Mouse (Mus musculus) gastrocnemius, postnatal 36 days (tissue): ENCODE measurements around the gene Rhbdd1. TPM values are rescaled to one million over a fixed set of nuclear protein-coding genes. Genes with fewer than 3 reads are reported as not detected.

ENCODE experiments used
- DNase-seq, 2 experiments: peaks; one replicate each; pipeline ENCODE4 v3.0.0; 2022
- intact Hi-C: fragments of 180-260 bp; cut with DNase I; formaldehyde crosslinking; loops from one replicate; pipeline ENCODE4 v1.15.1; 2025
- total RNA-seq, 2 experiments: library from RNA; stranded (reverse); gene quantifications; 2 replicates each; pipeline ENCODE4 v1.2.3; 2021

Rhbdd1 gene
- total RNA-seq, 2 experiments from 2014 or later = 6.4 to 7.7 TPM

DNA sequence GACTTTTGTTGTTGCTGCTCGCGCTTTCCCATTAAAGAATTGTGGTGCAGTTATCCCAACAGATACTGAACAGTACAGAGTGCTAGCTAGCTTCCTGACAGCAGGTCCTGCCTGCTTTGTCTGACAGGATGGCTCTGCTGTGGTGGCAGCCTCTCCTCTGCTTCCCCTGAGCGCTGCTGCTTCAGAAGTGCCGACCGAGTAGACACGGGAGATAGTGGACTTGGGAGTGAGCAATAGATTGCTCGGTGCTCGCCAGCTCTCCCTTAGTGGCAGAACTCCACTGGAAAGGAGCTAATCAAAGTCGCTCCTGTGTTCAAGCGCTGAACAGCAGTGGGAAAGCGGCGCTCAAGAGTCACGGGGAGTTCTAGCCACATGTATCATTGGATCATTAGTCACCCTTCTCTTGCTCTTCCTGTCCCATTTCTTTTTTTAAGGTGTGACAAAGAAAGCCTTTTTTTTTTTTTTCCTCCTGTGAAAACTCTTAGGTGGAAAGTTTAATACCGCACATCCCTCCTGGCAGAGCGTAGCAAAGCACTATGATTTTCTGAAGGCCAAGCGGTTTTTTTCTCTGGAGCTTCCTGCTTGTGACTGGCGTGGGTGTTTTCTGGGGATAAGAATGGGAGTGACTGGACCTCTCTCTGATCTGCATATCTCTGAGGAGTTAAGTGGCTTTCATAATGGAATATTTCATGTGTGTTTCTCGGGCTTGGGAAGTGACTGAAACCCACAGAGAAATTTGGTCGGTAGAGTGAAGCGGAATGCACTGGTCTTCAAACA is 42.8 kb downstream of the Rhbdd1 start:
- no peak for DNase-seq
- intact Hi-C loops = no loop called here

DNA sequence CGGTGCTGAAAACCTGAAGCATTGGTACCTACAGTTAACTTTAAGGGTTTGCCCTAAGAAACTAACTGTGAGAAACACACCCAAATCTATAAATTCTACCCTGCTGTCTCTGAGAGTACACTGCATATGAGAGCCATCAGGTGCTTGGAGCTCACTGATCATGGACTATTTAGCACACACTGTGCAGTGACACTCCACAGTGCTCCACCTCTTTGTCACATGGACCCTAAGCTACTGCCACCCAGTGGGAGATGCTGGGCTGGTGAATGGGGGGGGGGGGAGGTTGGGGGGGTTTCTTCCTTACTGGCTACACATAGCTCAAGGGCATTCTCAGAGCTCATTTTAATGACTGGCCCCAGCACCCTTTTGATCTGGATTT is 43.4 kb downstream of the Rhbdd1 start:
- intact Hi-C loops = no loop called here

GRCm38 (mm10) chr1:82361240-82361639 is 45.0 kb downstream of the Rhbdd1 start:
- intact Hi-C loops = no loop called here
- no peak for DNase-seq

More for the DNA sequence above, 43.4 kb downstream of the Rhbdd1 start:
- DNase-seq = no peak

DNA sequence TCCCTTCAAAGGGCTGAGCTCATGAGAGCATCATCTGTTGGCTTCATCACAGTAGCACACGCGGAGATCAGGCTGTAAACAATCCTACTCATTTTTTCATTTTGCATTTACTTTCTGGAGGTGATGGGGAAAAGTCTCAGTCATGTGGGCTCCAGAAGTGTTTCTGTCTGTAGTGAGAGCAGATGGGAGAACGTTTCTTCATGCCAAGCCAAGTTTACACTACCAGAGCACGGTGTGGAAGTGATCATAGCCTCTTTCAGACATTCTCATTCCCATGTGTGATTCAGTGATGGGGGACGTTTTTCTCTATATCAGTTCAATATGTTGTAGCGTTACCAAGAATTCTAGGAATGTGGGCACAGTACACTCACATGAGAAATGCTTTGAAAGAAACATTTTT is 45.9 kb downstream of the Rhbdd1 start:
- DNase-seq = no peak
- intact Hi-C loops = no loop called here

DNA sequence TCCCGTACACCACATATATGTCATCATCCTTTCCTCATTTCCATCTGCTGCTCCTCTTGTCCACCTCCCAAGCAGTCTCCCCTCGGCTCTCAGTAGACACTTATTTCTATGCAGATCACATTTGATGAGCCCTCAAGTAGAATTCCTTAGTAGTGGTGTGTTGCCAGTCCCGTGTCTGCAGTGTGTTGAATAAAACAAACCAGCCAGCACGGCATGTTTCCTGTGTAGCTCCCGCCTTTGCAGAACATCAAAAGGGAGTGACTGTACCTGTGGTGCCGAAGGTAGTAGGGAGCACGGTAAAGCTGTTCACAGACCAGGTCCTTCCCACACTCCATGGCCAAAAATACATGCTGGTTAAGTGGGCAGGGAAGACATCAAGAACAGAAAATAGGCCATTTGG is 47.8 kb downstream of the Rhbdd1 start:
- DNase-seq = no peak
- intact Hi-C loops = no loop called here

DNA sequence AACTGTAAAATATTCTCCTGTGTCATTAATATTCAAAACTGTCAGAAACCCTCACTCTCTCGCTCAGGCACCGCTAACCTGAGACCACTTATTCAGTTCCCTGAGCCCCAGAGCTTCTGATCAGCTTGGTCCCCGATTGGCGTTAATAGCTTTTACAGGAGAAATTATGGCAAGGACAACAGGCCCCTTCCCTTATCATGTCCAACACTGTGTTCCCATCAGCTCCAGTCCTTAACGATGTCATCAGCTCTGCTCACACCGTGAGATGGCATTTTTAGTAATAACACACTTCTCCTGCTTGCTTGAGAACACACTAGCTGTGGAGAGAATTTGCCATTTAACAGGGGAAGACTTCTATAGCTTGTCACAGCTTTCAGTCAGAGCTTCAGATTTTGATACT is 48.2 kb downstream of the Rhbdd1 start:
- intact Hi-C loops = no loop called here
- no peak for DNase-seq

- intact Hi-C loops = no loop called here
- no peak for DNase-seq
Measured at GRCm38 (mm10) chr1:82371636-82372428, 55.6 kb downstream of the Rhbdd1 start.

- DNase-seq = no peak
- intact Hi-C loops = no loop called here
Measured at GRCm38 (mm10) chr1:82373924-82374323, 57.7 kb downstream of the Rhbdd1 start.

- no peak for DNase-seq
- intact Hi-C loops = no loop called here
Measured at GRCm38 (mm10) chr1:82374831-82375358, 58.6 kb downstream of the Rhbdd1 start.

- intact Hi-C loops = no loop called here
- no peak for DNase-seq
Measured at GRCm38 (mm10) chr1:82375452-82375851, 59.2 kb downstream of the Rhbdd1 start.

- intact Hi-C loops = no loop called here
- no peak for DNase-seq
Measured at GRCm38 (mm10) chr1:82381946-82382345, 65.7 kb downstream of the Rhbdd1 start.

DNA sequence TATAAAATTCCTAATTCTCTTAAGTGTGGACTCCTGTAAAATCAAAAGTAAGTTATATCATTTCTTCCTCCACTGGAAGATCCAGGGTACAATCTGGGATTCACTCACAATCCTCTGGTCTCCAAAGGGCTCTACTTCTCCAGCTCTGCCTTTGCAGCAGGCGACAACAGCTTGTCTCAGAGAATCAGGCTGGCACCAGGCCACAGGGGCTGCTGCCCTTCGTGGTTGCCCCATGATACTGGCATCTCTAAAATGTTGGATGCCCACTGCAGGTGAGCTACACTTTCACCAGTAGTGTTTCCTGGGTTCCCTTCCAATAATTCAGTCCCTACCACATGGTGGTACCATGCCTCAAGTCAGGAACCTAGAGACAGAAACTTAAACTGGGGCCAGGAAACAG is 67.9 kb downstream of the Rhbdd1 start:
- DNase-seq = no peak
- intact Hi-C loops = no loop called here

- no peak for DNase-seq
- intact Hi-C loops = no loop called here
Measured at GRCm38 (mm10) chr1:82385054-82385453, 68.8 kb downstream of the Rhbdd1 start.

- DNase-seq = no peak
- intact Hi-C loops = no loop called here
Measured at GRCm38 (mm10) chr1:82385827-82386230, 69.6 kb downstream of the Rhbdd1 start.

- intact Hi-C loops = no loop called here
- DNase-seq = no peak
Measured at GRCm38 (mm10) chr1:82386814-82387771, 70.8 kb downstream of the Rhbdd1 start.

DNA sequence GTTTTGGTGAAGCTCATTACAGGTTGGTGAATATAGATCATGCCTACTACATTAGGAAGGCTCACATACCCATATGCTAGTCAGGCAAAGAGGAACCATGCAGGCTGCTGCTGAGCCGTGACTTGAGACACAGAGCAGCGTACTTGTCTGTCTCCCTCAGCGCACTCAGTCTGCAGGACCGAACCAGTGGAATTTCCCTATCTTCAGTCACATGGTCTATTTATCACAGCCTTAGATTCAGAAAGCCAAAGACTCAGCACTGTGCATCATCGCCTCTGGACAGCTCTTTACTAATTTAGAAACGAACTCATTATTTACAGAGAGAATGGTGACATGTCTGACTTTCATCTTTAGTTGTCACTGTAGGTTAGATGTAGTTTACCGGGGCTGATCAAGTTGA is 73.1 kb downstream of the Rhbdd1 start:
- DNase-seq = no peak
- intact Hi-C loops = no loop called here

GRCm38 (mm10) chr1:82395371-82395770 is 79.1 kb downstream of the Rhbdd1 start:
- intact Hi-C loops = no loop called here

DNA sequence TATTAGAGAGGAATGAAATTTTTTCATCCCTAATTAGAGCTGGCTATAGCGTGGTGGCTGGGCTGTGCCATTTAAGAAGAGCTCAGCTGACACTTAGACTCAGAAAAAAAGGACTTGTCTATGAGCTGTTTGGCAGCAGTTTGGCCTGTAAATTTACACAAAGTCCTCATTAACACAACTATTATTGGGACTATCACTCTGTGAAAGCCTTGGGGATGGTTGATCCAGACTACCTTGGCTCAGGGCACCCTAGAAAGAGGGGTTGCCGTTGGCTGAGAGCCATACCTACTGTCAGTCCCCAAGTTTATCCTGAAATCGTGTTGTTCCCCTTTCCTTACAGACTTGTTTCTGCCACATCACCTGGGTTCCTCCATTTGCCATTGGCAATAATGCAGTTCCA is 91.5 kb downstream of the Rhbdd1 start:
- no peak for DNase-seq
- intact Hi-C loops = no loop called here

More at GRCm38 (mm10) chr1:82395371-82395770, 79.1 kb downstream of the Rhbdd1 start:
- no peak for DNase-seq

GRCm38 (mm10) chr1:82409271-82409670 is 93.0 kb downstream of the Rhbdd1 start:
- DNase-seq = no peak
- intact Hi-C loops = no loop called here

GRCm38 (mm10) chr1:82410548-82410947 is 94.3 kb downstream of the Rhbdd1 start:
- no peak for DNase-seq
- intact Hi-C loops = no loop called here

GRCm38 (mm10) chr1:82411521-82411920 is 95.3 kb downstream of the Rhbdd1 start:
- no peak for DNase-seq
- intact Hi-C loops = no loop called here
